Mouse (Mus musculus) retina, postnatal 7 days (tissue): Measurements from ENCODE around the gene Fnbp1.

Experiments
- DNase-seq: peaks from one replicate; pipeline ENCODE4 v3.0.0-alpha.2; 2012; ENCODE audit warnings: low read depth, low spot score

The Fnbp1 gene

GRCm38 (mm10) chr2:31025458-31025857 is 116.3 kb downstream of the Fnbp1 start:
- no peak for DNase-seq

DNA sequence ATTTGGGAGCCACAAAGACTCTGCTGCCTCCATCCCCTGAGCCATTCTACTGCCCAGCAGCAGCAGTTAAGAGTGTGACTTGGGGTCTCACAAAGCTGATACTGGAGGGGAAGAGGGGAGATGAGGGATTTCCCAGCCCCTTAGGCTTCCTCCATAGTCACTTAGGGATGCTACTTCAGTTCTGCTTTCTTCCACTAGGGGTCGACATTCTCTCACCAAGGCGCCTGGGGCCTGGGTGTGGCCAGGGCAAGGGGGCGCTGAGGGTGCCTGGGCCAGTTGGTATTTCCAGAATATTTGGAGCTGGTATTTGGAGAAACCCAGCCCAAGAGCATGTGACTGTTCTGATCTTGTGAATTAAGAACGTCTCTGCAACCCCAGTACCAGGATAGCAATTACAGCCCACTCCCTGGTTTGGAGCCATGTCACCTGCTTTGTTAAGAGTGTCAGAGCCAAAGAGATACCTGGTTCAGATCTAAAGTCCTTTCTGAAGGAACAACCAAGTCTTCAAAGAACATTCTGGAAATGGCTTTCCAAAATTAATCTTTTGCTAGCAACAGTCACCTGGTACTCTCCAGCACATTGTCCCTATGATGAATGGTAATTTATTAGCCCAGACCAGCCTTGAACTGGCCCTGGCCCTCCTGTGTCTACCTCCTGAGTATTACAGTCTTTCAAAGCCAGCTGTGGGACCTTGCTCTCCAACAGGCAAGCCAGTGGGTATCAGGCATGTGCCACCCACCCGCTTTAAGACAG is 117.0 kb downstream of the Fnbp1 start:
- DNase-seq = peak; percentile 33

DNA sequence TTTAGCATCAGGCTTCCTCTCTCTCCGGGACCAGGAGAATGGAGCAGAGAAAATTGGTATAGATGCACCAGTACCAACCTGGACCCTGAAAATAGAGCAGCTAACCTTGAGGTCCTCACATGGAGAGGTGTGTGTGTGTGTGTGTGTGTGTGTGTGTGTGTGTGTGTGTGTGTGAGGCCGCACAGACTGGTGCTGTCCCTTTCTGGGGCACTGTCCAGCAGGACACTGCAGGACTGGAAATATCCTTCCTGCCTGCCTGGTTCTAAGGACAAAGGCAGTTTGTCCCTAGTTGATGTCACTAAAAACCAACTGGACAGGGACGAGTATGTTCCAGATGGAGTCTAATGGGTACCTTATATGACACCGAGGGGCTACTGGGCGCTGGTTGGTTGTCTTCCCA is 117.9 kb downstream of the Fnbp1 start:
- DNase-seq = no peak

DNA sequence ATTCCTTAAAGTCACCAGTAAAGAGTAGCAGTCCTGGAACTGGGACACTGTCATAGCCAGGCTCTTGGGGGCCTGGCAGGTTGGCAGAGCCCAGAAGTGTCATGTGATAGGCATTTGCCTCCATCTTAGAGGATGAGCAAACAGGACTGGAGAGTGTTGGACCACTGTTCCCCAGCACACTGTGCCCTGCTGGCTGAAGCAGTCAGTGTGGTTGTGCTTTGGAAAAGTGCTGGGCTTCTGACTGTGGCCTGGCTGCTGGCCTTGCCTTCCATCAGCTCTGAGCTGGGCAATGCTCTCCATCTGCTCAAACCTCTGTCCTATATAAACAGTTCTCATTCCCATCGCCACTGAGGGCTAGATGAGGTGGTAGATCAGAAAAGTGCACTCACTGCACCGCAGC is 121.6 kb downstream of the Fnbp1 start:
- no peak for DNase-seq

GRCm38 (mm10) chr2:31019011-31019410 is 122.8 kb downstream of the Fnbp1 start:
- DNase-seq = no peak

DNA sequence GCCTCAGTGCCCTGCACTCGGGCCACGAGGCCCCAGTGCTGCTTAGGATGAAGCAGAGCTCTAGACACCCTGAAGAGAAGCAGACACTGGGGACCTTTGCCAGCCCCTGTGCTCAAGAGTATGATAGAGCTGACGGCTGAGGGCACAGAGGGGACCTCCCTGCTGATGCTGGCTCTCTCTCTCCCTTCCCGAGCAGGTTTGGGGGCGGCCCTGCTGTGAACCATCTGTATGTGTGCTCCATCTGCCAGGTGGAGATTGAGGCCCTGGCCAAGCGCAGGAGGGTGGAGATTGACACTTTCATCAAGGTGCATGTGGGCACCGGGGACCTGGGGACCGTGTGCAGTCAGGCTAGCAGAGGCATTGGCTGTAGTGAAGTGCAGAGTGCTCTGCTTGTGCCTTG is 123.3 kb downstream of the Fnbp1 start:
- no peak for DNase-seq

GRCm38 (mm10) chr2:31017625-31018317 is 124.0 kb downstream of the Fnbp1 start:
- DNase-seq = no peak

- no peak for DNase-seq
Observed at GRCm38 (mm10) chr2:31013371-31014120, 128.3 kb downstream of the Fnbp1 start.

- DNase-seq = no peak
Observed at GRCm38 (mm10) chr2:31007208-31007607, 134.6 kb downstream of the Fnbp1 start.

DNA sequence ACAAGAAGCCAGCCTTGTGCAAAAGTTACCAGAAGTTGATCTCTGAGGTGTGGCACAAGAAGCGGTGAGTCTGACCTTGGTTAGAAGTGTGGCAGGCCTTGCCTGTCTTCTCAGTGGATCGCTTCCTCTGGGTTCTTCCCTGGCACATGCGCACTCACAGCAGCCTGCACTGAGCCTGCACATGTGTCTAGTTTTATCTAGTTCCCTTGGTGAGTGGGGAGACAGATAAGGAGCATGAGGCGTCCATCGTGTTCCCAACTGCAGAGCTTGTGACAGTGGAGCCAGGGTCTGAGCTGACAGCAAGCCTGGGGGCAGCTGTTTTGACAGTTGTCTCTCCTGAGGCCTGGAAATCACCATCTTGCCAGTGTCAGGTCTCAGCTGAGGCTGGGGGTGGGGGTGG is 135.4 kb downstream of the Fnbp1 start:
- DNase-seq = no peak

GRCm38 (mm10) chr2:31005453-31005852 is 136.4 kb downstream of the Fnbp1 start:
- DNase-seq = no peak

- DNase-seq = no peak
Observed at GRCm38 (mm10) chr2:31002857-31003256, 139.0 kb downstream of the Fnbp1 start.

DNA sequence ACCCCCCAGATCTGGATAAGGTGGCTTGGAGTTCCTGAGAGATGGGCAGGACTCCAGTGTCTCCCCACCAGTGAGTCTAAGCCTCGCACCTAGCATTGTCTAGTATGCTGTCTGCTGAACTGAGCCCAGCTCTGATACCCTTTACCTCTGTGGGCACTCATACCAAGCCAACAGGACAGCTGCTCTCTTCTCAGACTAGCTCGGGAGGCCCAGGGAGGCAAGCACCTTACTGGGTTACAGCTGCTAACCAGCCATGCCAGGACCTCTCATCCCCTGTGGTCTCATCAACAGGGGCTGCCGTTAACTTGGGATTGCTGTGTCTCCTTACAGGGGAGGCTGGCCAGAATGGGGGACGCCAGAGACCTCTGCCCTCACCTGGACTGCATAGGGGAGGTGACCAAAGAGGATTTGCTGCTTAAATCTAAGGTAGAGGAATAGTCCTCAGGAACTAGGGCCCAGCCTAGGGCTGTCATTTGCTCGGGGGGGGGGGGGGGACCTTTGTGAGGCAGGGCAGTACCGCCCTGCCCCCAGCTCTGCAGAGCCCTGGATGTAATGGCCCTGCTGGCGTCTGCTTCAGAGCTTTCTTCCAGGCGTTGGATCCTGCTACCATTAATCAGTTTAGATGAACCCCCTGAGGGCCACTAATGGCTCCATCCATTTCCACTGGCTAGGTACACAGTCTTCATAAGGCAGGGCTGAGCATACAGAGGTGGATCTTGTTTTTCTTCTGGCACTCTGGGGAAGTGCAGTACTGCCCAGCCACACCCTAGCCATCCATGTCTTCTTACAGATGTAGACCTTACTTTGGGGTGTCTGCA is 143.2 kb downstream of the Fnbp1 start:
- no peak for DNase-seq

DNA sequence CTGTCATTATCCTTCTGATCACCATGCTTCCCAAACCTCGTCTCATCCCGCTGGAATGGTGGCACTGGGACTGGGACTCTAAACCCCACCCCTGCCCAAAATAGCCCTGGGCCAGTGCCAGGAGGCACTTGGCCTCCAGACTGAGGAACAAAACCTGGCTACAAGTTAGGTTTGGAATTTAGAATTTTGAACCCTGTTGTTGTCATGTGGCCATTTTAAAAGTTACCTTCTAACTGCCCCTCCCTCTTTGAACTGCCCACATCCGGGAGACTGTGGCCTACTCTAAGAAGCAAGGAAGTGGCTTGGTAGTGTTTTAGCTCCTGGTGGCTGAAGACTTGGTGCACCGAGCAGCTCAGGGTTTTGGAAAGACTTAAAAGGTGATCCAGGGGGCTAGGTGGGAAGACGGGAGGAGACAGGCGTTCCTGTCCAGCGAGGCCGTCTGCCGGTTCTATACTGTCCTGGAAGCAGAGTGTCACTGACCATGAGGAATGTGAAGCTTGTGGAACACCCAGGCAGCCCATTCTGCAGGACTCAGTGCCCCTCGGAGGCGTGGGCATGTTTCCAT is 146.3 kb downstream of the Fnbp1 start:
- no peak for DNase-seq

GRCm38 (mm10) chr2:30994853-30995252 is 147.0 kb downstream of the Fnbp1 start:
- no peak for DNase-seq

DNA sequence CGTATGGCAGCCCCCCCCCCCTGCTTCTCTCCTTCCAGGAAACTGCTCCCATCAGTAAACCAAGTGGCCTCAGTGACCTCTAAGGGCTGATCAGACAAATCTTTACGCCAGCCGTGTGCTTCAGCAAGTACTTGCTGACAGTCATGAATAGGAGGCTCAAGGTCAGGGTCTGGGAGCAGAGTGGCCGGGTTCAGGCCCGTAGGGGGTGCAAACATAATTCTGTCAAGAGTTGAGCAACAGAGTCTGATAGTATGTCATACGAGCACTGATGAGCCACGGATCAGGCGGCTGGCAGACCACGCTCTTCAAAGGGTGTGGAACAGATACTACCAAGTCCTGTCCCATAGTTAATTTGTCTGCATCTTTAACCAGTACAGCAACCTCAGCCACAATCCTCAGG is 151.6 kb downstream of the Fnbp1 start:
- no peak for DNase-seq

- DNase-seq = no peak
Observed at GRCm38 (mm10) chr2:30985111-30986020, 156.4 kb downstream of the Fnbp1 start.

GRCm38 (mm10) chr2:30983024-30983423 is 158.8 kb downstream of the Fnbp1 start:
- no peak for DNase-seq

GRCm38 (mm10) chr2:30981790-30982513 is 159.9 kb downstream of the Fnbp1 start, which contains the start of the genes BC005624 and Usp20:
BC005624 (minus strand) TSS chr2:30982201.
Usp20 (plus strand) TSS chr2:30982279.
- peak; percentile 99 for DNase-seq
